Mouse (Mus musculus): ENCODE measurements around the gene Trim2. TPM values are rescaled to one million over a fixed set of nuclear protein-coding genes. Genes with fewer than 3 reads are reported as not detected.

Trim2 gene
- polyA plus RNA-seq, 1 experiment, result 20.6 TPM

DNA sequence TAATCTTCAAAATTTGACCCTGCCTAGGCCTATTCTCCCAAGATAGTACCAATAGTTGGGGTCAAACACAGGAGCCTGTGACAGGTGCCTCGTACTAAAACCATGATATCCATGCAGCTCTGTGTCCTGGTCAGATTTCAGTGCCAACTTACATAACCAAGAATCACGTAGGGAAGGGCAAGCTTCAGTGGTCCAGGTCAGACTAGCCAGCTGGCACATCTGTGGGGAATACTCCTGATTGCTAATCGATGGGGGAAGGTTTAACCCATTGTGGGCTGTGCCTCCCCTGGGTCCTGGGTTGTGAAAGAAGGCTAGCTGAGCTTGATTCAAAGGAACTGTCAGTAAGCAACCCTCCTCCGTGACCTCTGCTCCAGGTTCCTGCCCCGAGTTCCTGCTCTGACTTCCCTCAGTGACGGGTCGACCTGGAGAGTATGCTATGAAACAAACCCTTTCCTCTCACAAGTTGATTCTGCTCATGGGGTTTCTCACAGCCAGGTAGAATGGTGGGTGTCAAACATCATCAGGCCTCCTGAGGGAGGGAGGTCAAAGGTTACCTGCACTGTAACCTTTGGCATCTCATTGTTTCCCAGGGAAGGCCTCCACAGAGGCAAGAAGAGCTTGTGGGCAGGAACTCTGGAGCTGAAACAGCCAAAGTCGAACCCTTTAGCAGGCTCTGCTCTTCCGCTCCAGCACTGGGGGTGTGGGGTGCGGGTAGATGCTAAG lies 34.2 kb downstream of the Trim2 start:
- Histone ChIP-seq H3K4me3 (ENCODE audit: insufficient read depth, low read length) (no peak overlapping the region), H3K27ac (ENCODE audit: insufficient read depth, low read length) (no peak overlapping the region), H3K4me1 (ENCODE audit: control insufficient read depth, insufficient read depth, low read length) (no peaks in the 10 kb centered on the region)
- no peak for TF ChIP-seq CTCF (IDR thresholded peaks at IDR 0.05; ENCODE audit: borderline replicate concordance, insufficient read depth, low read length)
- no peak for TF ChIP-seq POLR2A (IDR thresholded peaks at IDR 0.05; ENCODE audit: low read depth, low read length)

DNA sequence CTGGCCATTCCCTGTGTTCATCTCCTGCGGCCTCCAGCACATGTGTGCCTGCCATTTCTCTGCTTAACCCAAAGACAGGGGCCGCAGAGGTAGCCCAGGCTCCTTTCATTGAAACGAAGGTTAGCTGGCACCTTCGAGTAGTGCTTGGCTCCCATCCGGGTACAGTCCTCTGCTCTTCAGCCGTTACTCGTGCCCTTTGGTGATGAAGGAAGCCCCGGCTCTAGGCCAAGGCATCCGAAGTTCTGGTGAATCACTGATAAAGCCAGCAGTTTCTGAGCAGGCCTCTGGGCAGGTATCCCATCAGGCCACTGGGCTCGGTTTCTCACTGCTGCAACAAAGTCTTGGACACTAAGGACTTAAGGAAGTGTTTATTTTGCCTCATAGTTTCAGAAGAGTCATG lies 34.9 kb downstream of the Trim2 start:
- TF ChIP-seq POLR2A (IDR thresholded peaks at IDR 0.05; ENCODE audit: low read depth, low read length), result no peak
- TF ChIP-seq CTCF (IDR thresholded peaks at IDR 0.05; ENCODE audit: borderline replicate concordance, insufficient read depth, low read length), result no peak
- no peak overlapping the region for H3K27ac ChIP-seq (ENCODE audit: insufficient read depth, low read length)
- H3K4me1 ChIP-seq (ENCODE audit: control insufficient read depth, insufficient read depth, low read length), result no peaks in the 10 kb centered on the region
- no peak overlapping the region for H3K4me3 ChIP-seq (ENCODE audit: insufficient read depth, low read length)

DNA sequence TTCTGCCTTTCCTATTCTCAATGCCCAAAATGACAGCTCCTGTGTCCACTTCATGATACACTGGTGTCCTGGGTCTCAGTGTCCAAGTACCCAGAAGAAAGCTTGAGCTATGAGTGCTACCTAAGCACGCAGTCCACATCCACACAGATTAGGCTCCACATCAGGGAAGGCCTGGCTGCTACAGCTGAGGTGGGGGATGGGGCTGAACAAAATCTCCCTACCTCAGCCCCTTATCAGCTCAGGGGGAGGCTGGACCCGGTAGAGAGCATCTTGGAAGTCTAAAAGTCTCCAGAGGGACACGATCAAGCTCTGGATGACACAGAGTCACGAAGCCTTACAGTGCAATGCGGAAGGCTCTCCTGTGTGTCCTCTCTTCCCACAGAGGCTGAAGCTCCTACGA lies 35.6 kb downstream of the Trim2 start:
- H3K27ac ChIP-seq (ENCODE audit: insufficient read depth, low read length), result no peak overlapping the region
- no peaks in the 10 kb centered on the region for H3K4me1 ChIP-seq (ENCODE audit: control insufficient read depth, insufficient read depth, low read length)
- TF ChIP-seq CTCF (IDR thresholded peaks at IDR 0.05; ENCODE audit: borderline replicate concordance, insufficient read depth, low read length) (no peak), POLR2A (IDR thresholded peaks at IDR 0.05; ENCODE audit: low read depth, low read length) (no peak)
- no peak overlapping the region for H3K4me3 ChIP-seq (ENCODE audit: insufficient read depth, low read length)

DNA sequence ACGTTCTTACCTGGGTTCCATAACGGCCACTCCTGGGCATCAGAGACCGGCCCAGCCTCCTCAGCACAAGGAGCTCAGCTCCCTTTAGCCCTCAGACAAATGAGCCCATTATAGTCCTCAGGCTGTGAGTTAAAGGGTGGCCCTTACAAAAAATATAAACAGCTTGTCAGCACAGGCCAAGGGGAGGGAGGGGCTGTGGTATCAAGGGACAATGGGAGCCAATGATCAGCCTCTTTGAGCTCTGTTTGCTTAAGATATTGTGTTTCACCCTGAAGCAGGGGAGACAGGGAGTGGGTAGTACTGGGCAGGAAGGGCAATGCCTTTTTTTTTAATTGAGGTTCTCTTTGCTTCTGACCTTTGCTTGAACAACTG lies 36.1 kb downstream of the Trim2 start:
- H3K4me1 ChIP-seq (ENCODE audit: control insufficient read depth, insufficient read depth, low read length), result no peaks in the 10 kb centered on the region
- H3K27ac ChIP-seq (ENCODE audit: insufficient read depth, low read length), result no peak overlapping the region
- TF ChIP-seq POLR2A (IDR thresholded peaks at IDR 0.05; ENCODE audit: low read depth, low read length) (no peak), CTCF (IDR thresholded peaks at IDR 0.05; ENCODE audit: borderline replicate concordance, insufficient read depth, low read length) (no peak)
- H3K4me3 ChIP-seq (ENCODE audit: insufficient read depth, low read length), result no peak overlapping the region

DNA sequence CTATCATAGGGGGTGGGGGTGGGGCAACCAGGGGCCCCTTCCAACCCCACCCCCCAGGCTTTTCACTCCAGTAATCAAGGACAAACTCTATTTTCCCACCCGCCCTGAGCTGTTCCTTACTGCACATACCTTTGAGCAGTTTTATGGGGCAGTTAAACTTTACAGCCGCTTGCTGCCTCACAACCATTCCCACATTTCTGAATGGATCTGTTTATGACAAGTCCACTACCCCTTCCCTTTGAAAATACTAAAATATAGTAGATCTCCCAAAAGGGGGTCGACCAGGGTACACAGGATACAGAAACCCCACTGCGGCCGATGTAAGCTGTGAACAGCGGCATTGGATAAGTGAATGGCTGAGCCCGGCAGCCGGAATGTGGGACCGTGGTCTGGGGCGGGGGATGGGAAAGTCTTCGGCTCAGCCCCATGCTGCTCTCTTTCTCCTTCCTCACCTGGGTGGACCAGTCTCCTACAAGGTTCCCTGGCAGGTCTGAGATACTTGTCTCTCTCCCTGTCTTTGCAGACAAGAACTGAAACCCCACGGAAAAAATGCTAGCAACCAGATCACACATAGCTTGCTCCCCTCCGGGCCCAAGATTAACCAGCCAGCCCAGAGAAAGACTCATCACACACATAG lies 36.6 kb downstream of the Trim2 start:
- Histone ChIP-seq H3K4me1 (ENCODE audit: control insufficient read depth, insufficient read depth, low read length) (no peaks in the 10 kb centered on the region), H3K27ac (ENCODE audit: insufficient read depth, low read length) (no peak overlapping the region), H3K4me3 (ENCODE audit: insufficient read depth, low read length) (no peak overlapping the region)
- TF ChIP-seq CTCF (IDR thresholded peaks at IDR 0.05; ENCODE audit: borderline replicate concordance, insufficient read depth, low read length) (no peak), POLR2A (IDR thresholded peaks at IDR 0.05; ENCODE audit: low read depth, low read length) (no peak)

DNA sequence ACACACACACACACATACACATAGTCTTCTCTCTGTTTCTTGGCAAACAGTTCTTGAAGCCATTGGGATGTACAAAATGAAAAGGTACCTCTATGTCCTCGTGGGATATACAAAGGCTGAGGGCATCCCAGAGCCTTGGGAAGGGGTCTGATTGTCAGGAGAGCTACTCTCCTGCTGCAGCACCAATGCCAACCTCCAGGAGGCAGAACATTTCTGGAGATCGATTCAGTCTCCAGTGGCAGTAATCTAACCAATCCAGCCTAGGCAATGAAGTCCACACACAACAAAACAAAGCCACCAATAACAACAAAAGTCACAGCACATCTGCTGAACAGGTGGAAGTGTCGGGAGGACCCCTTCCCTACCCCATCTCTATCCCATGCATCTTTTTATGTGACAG lies 38.2 kb downstream of the Trim2 start:
- Histone ChIP-seq H3K27ac (ENCODE audit: insufficient read depth, low read length) (no peak overlapping the region), H3K4me1 (ENCODE audit: control insufficient read depth, insufficient read depth, low read length) (no peaks in the 10 kb centered on the region), H3K4me3 (ENCODE audit: insufficient read depth, low read length) (no peak overlapping the region)
- no peak for TF ChIP-seq CTCF (IDR thresholded peaks at IDR 0.05; ENCODE audit: borderline replicate concordance, insufficient read depth, low read length)
- no peak for TF ChIP-seq POLR2A (IDR thresholded peaks at IDR 0.05; ENCODE audit: low read depth, low read length)

DNA sequence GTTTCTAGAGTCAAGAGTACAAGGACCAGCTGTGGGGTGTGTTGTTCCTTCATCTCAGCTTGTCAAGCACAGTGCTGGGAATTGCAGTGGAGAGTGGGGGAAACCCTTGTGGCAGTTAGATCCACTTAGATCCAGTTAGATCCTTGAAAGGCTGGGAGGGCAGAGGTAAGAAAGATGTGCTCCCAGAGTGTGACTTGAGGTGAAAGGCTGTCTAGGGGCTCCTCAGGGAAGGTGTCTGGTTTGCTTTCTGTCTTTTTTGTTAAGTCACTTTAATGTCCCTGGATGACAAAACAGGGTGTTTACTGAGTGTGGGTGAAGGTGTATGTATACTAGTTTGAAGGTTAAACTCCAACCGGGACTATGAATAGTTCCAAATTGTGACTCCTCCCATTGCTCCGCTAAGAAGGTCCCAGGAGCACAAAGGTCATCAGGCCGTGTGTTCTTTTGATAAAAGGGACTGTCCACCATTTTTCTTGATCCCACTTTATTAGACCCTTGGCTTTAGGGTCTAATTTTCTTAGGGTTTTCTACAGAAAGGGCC lies 40.2 kb downstream of the Trim2 start:
- Histone ChIP-seq H3K4me3 (ENCODE audit: insufficient read depth, low read length) (no peak overlapping the region), H3K27ac (ENCODE audit: insufficient read depth, low read length) (no peak overlapping the region), H3K4me1 (ENCODE audit: control insufficient read depth, insufficient read depth, low read length) (no peaks in the 10 kb centered on the region)
- TF ChIP-seq POLR2A (IDR thresholded peaks at IDR 0.05; ENCODE audit: low read depth, low read length) (no peak), CTCF (IDR thresholded peaks at IDR 0.05; ENCODE audit: borderline replicate concordance, insufficient read depth, low read length) (no peak)

DNA sequence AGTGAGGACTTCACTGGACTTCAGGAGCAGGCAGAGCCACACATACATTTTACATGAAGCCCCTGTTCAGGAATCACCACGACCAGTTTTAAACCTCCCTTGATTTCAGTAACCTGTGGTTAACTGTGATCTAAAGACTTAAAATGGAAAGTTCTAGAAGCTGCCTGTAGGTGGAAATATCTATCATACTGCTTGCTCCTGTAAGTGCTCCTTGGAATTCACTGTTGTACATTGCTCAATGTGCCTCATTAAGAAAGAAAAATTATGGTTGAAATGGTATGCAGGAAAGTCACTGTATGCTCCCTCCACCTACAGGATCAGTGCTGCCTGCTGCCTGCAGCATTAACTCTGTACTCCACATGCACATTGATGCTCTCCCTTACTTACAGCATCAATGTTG lies 41.6 kb downstream of the Trim2 start:
- Histone ChIP-seq H3K27ac (ENCODE audit: insufficient read depth, low read length) (no peak overlapping the region), H3K4me3 (ENCODE audit: insufficient read depth, low read length) (no peak overlapping the region), H3K4me1 (ENCODE audit: control insufficient read depth, insufficient read depth, low read length) (no peaks in the 10 kb centered on the region)
- TF ChIP-seq CTCF (IDR thresholded peaks at IDR 0.05; ENCODE audit: borderline replicate concordance, insufficient read depth, low read length) (no peak), POLR2A (IDR thresholded peaks at IDR 0.05; ENCODE audit: low read depth, low read length) (no peak)

DNA sequence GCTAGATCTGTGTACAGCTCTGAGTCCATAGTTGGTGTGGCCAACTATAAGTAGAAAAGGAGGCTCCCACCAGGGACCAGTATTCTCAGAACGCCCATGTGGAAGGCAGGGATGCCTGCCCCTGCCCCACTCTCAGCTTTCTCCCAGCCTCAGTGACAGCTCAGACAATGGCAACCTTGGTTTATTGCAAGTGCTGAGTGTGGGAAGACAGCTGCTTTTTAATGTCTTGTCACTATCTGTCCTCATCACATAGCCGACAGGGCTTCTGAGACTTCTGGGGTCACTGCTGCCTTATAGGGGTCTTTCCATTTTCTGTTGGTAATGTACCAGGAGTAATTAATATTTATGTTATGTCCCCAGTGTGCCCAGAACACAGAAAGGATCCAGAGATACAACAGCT lies 42.3 kb downstream of the Trim2 start:
- Histone ChIP-seq H3K4me1 (ENCODE audit: control insufficient read depth, insufficient read depth, low read length) (no peaks in the 10 kb centered on the region), H3K27ac (ENCODE audit: insufficient read depth, low read length) (no peak overlapping the region)

DNA sequence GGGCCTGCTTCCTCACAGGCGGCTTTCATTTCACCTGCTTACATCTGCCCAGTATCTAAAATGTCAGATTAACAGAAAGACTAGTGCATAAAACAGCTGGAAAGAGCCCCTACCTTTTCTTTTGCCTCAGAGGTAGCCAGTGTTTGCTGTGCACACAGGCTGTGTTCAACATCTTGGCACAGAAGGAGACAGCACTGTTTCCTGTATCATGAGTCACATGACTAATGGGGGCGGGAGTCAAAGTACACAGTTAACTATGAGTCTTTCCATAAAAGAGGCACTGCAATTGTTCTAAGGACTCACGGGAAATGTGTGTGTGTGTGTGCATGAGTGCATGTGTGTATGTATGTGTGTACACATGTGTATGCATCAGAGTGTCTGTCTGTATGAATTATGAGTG lies 43.9 kb downstream of the Trim2 start:
- H3K4me1 ChIP-seq (ENCODE audit: control insufficient read depth, insufficient read depth, low read length), result no peaks in the 10 kb centered on the region
- no peak overlapping the region for H3K27ac ChIP-seq (ENCODE audit: insufficient read depth, low read length)
- no peak overlapping the region for H3K4me3 ChIP-seq (ENCODE audit: insufficient read depth, low read length)
- no peak for TF ChIP-seq POLR2A (IDR thresholded peaks at IDR 0.05; ENCODE audit: low read depth, low read length)
- TF ChIP-seq CTCF (IDR thresholded peaks at IDR 0.05; ENCODE audit: borderline replicate concordance, insufficient read depth, low read length), result no peak

More for the DNA sequence above, 42.3 kb downstream of the Trim2 start:
- TF ChIP-seq CTCF (IDR thresholded peaks at IDR 0.05; ENCODE audit: borderline replicate concordance, insufficient read depth, low read length) (no peak), POLR2A (IDR thresholded peaks at IDR 0.05; ENCODE audit: low read depth, low read length) (no peak)
- H3K4me3 ChIP-seq (ENCODE audit: insufficient read depth, low read length), result no peak overlapping the region
